Mouse (Mus musculus): ENCODE results near the gene Gm5414.

Gene Gm5414

GRCm38 (mm10) chr15:101627884-101628283, at the start of gene Gm5414:
Gene Gm5414, minus strand, starts transcription at chr15:101628188.
- no peak for DNase-seq (ENCODE audit: low spot score)

GRCm38 (mm10) chr15:101675978-101676377, 48.0 kb upstream of the Gm5414 start:
- DNase-seq (ENCODE audit: low spot score), result no peak

GRCm38 (mm10) chr15:101652736-101653265, 24.8 kb upstream of the Gm5414 start:
- no peak for DNase-seq (ENCODE audit: low spot score)

- DNase-seq (ENCODE audit: low spot score), result no peak
Measured at GRCm38 (mm10) chr15:101647280-101647679, 19.3 kb upstream of the Gm5414 start, which contains the start of gene Gm5478. Gene Gm5478, minus strand, starts transcription at chr15:101647380.

- DNase-seq (ENCODE audit: low spot score), result no peak
Measured at GRCm38 (mm10) chr15:101599123-101599522, 28.9 kb downstream of the Gm5414 start.

- DNase-seq (ENCODE audit: low spot score), result no peak
Measured at GRCm38 (mm10) chr15:101588216-101588615, 39.8 kb downstream of the Gm5414 start.

- no peak for DNase-seq (ENCODE audit: low spot score)
Measured at GRCm38 (mm10) chr15:101584456-101584855, 43.5 kb downstream of the Gm5414 start.

- no peak for DNase-seq (ENCODE audit: low spot score)
Measured at GRCm38 (mm10) chr15:101583211-101583965, 44.6 kb downstream of the Gm5414 start.

- DNase-seq (ENCODE audit: low spot score), result no peak
Measured at GRCm38 (mm10) chr15:101581701-101582100, 46.3 kb downstream of the Gm5414 start.

- no peak for DNase-seq (ENCODE audit: low spot score)
Measured at GRCm38 (mm10) chr15:101575506-101575905, 52.5 kb downstream of the Gm5414 start.
